Mouse (Mus musculus) heart, embryonic 10.5 days (tissue): ENCODE measurements around the gene Pbld2. TPM values are rescaled to one million over a fixed set of nuclear protein-coding genes. Genes with fewer than 3 reads are reported as not detected.

Source experiments
- DNase-seq: peaks from one replicate; pipeline ENCODE4 v3.0.0-alpha.2; 2017; ENCODE audit warnings: low spot score
- H3K27ac ChIP-seq: fragments of 300-500 bp; sonication (generic); 2 replicates; pipeline ENCODE4 v1.5.1; 2016; ENCODE audit warnings: mild to moderate bottlenecking
- H3K27me3 ChIP-seq: fragments of 300-500 bp; sonication (generic); 2 replicates; pipeline ENCODE4 v1.6.1; 2016; ENCODE audit warnings: mild to moderate bottlenecking; ENCODE audit not compliant: poor library complexity, insufficient read depth, severe bottlenecking
- H3K36me3 ChIP-seq: fragments of 300-500 bp; sonication (generic); 2 replicates; pipeline ENCODE4 v1.6.1; 2016; ENCODE audit warnings: mild to moderate bottlenecking, moderate library complexity
- H3K4me1 ChIP-seq: fragments of 300-500 bp; sonication (generic); 2 replicates; pipeline ENCODE4 v1.6.1; 2016; ENCODE audit warnings: mild to moderate bottlenecking
- H3K4me3 ChIP-seq: fragments of 300-500 bp; sonication (generic); 2 replicates; pipeline ENCODE4 v1.5.1; 2016; ENCODE audit warnings: mild to moderate bottlenecking, moderate library complexity
- H3K9me3 ChIP-seq: fragments of 300-500 bp; sonication (generic); 2 replicates; pipeline ENCODE4 v1.6.1; 2016; ENCODE audit warnings: mild to moderate bottlenecking, moderate library complexity
- WGBS: fragments of 180-500 bp; shearing (Covaris S2); methylation state at CpG from one replicate; pipeline ENCODE4 v1.1.7; 2016; 5-methylcytosine and 5-hydroxymethylcytosine counted together
- polyA plus RNA-seq: library from polyadenylated mRNA; unstranded; fragments of >200 nt; fragmentation: Nextera tagmentation; extraction: Ambion mirVana; gene quantifications from 2 replicates; pipeline ENCODE4 v1.2.1, GENCODE M21; 2016

Gene Pbld2
- 0.27 and 0.77 TPM in 2 replicates for polyA plus RNA-seq

GRCm38 (mm10) chr10:63023749-63024579 lies at the start of gene Pbld2, which contains the start of gene Hnrnph3:
TSS of gene Pbld2 (plus strand) at chr10:63024315.
TSS of gene Hnrnph3 (minus strand) at chr10:63024217.
- under 1% methylated on average over 65 of the region's 69 CpGs for WGBS
- peak within 1 kb of the TSS; percentile 89 for H3K4me3 ChIP-seq
- no peaks in the 10 kb centered on the region for H3K27me3 ChIP-seq
- H3K9me3 ChIP-seq, result no peaks in the 10 kb centered on the region
- no peaks in the 10 kb centered on the region for H3K36me3 ChIP-seq
- H3K27ac ChIP-seq, result peak within 1 kb of the TSS; percentile 100
- peaks cover 14% of the 10 kb centered on the region for H3K4me1 ChIP-seq
- peak; percentile 99 for DNase-seq

DNA sequence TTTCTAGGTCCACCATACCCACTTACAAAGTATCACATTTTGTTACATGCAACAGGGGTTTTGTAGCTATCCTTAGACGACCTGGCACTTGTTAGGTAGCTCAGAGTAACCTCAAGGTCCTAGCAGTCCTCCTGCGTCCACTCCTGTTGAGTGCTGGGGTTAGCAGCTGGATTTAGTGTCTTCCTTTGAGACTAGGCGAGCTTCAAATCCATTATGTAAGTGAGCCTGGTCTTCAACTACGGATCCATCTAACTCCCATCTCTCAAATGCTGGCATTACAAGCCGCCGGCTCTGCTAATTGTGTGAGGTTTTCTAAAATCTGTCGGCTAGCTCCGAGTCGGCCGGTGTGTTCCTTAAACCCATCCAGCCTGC lies 44.5 kb upstream of the Pbld2 start:
- DNase-seq, result no peak
- H3K9me3 ChIP-seq, result no peaks in the 10 kb centered on the region
- peak overlapping the region; percentile 93 for H3K4me3 ChIP-seq
- peaks cover 30% of the 10 kb centered on the region for H3K36me3 ChIP-seq
- peaks cover 9% of the 10 kb centered on the region; the same call in 1 of the 2 replicates for H3K4me1 ChIP-seq
- H3K27me3 ChIP-seq, result no peaks in the 10 kb centered on the region
- 13% methylated on average over 10 of the region's 10 CpGs for WGBS
- H3K27ac ChIP-seq, result peak overlapping the region; percentile 95; the same call in 1 of the 2 replicates

DNA sequence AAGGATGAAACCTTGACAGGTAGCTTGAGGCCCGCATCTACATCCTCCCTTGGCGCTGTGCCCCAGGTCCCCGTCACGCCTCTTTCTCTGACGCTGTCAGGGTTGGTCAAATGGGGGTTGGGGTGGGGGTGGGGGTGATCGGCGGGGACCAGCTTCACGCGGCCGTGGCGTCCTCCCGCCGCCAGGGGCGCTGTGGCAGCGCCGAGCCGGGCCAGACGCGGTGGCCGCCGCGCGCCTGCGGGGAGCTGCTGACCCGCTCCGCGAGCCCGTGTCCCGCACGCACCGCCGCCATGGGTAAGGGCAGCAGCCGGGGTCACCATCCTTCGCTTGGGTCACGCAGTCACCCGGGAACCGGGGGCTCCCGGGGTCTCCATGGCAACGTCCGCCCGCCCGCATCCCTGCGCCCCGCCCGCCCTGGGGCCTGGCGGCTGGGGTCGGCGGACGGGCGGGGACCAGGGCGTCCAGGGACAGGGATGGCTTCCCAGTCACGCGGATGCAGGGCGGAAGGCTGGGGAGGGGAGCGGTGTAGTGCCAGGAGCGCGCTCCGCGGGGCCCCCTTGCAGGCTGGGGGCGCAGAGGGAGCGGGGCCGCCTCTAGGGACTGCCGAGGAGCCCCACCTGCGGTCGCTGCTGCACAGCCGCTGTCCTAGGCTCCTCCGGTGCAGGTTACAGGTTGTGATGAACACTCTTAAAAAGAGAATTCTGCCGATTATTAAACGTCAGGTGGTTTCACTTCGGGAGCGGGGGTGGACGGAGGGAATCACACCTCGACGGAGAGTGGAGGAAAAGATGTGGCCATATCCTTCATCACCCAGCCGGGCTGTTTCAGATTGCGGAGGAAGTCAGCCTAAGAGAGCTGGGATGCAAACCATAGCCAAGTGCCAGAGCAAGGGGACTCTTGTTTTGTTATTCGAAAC lies 43.8 kb upstream of the Pbld2 start, which contains the start of gene Rufy2:
TSS of gene Rufy2 (plus strand) at position 185 of the 916 bp plus-strand sequence.
- Histone ChIP-seq H3K27ac (peak within 1 kb of the TSS; percentile 95), H3K36me3 (peaks cover 31% of the 10 kb centered on the region), H3K27me3 (no peaks in the 10 kb centered on the region), H3K9me3 (no peaks in the 10 kb centered on the region), H3K4me1 (peaks cover 9% of the 10 kb centered on the region; the same call in 1 of the 2 replicates), H3K4me3 (peak within 1 kb of the TSS; percentile 93)
- DNase-seq, result peak; percentile 89
- WGBS, result under 1% methylated on average over 73 of the region's 77 CpGs

- no peak for DNase-seq
- Histone ChIP-seq H3K27me3 (no peaks in the 10 kb centered on the region), H3K4me1 (peaks cover 9% of the 10 kb centered on the region; the same call in 1 of the 2 replicates), H3K27ac (no peak overlapping the region), H3K4me3 (no peak overlapping the region), H3K36me3 (peaks cover 53% of the 10 kb centered on the region), H3K9me3 (no peaks in the 10 kb centered on the region)
- WGBS, result 89% methylated on average over 11 of the region's 11 CpGs
These were observed 40.0 kb upstream of the Pbld2 start for GRCm38 (mm10) chr10:62984072-62984471.

DNA sequence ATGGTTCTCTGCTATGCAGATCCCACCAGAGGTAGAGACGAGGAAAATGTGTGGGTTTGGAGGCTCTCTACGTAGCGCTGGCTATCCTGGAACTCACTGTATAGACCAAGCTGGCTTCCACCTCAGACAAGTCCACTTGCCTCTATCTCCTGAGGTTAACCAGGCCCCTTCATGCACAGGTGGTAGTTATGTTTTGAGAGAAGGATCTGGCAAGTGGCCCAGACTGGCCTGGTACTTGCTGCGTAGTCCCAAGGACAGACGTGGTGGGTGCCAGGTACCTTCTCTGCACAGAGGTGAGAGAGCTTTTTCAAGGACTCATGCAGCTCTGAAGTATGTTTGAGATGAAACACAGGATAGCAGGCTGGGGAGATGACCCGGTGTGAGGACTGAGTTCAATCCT lies 39.6 kb upstream of the Pbld2 start:
- WGBS, result 87% methylated on average over 6 of the region's 6 CpGs
- Histone ChIP-seq H3K27ac (no peak overlapping the region), H3K4me3 (no peak overlapping the region), H3K9me3 (no peaks in the 10 kb centered on the region), H3K27me3 (no peaks in the 10 kb centered on the region), H3K4me1 (peaks cover 9% of the 10 kb centered on the region; the same call in 1 of the 2 replicates), H3K36me3 (peaks cover 57% of the 10 kb centered on the region)
- no peak for DNase-seq

- 25% methylated on average over 3 of the region's 3 CpGs for WGBS
- Histone ChIP-seq H3K4me3 (no peak overlapping the region), H3K4me1 (no peaks in the 10 kb centered on the region), H3K36me3 (peaks cover 83% of the 10 kb centered on the region), H3K27ac (no peak overlapping the region), H3K27me3 (no peaks in the 10 kb centered on the region), H3K9me3 (no peaks in the 10 kb centered on the region)
- DNase-seq, result no peak
These were observed 36.8 kb upstream of the Pbld2 start for GRCm38 (mm10) chr10:62987341-62987740.

- peaks cover 87% of the 10 kb centered on the region for H3K36me3 ChIP-seq
- no peaks in the 10 kb centered on the region for H3K9me3 ChIP-seq
These were observed 33.5 kb upstream of the Pbld2 start for GRCm38 (mm10) chr10:62990636-62991035.

DNA sequence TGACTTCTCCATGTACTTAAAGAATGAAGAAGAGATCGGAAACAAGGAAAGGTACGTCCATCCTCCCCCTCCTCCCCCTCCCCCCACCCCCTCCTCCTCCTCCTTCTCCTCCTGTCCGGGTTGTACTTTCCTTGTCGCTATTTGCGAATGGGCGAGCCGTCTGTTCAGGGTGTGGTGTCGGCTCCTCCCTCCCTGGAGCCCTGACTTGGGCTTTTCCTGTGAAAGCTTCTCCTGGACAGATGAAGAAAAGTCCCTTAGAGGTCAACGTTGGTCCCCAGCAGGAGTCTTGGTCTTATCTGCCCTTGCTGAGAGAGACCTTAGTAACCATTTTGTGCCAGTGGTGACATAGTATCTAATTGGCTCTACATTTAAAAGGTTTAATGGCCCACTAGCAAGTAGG lies 30.1 kb upstream of the Pbld2 start:
- DNase-seq, result no peak
- WGBS, result 73% methylated on average over 8 of the region's 9 CpGs

More at GRCm38 (mm10) chr10:62990636-62991035, 33.5 kb upstream of the Pbld2 start:
- no peak for DNase-seq
- Histone ChIP-seq H3K27me3 (no peaks in the 10 kb centered on the region), H3K4me3 (no peak overlapping the region), H3K4me1 (no peaks in the 10 kb centered on the region), H3K27ac (no peak overlapping the region)
- WGBS, result 96% methylated on average over 15 of the region's 15 CpGs

GRCm38 (mm10) chr10:63000584-63000983 lies 23.5 kb upstream of the Pbld2 start:
- no peak overlapping the region for H3K4me3 ChIP-seq
- DNase-seq, result no peak
- no peaks in the 10 kb centered on the region for H3K4me1 ChIP-seq
- no peaks in the 10 kb centered on the region for H3K27me3 ChIP-seq
- H3K9me3 ChIP-seq, result no peaks in the 10 kb centered on the region
- WGBS, result 71% methylated on average over 9 of the region's 9 CpGs
- peaks cover 92% of the 10 kb centered on the region for H3K36me3 ChIP-seq
- H3K27ac ChIP-seq, result no peak overlapping the region

More for the DNA sequence above, 30.1 kb upstream of the Pbld2 start:
- Histone ChIP-seq H3K27me3 (no peaks in the 10 kb centered on the region), H3K4me1 (no peaks in the 10 kb centered on the region), H3K36me3 (peaks cover 94% of the 10 kb centered on the region), H3K4me3 (no peak overlapping the region), H3K9me3 (no peaks in the 10 kb centered on the region), H3K27ac (no peak overlapping the region)

GRCm38 (mm10) chr10:63003252-63003651 lies 20.9 kb upstream of the Pbld2 start:
- Histone ChIP-seq H3K4me3 (no peak overlapping the region), H3K27me3 (no peaks in the 10 kb centered on the region), H3K27ac (no peak overlapping the region), H3K4me1 (no peaks in the 10 kb centered on the region), H3K9me3 (no peaks in the 10 kb centered on the region), H3K36me3 (peaks cover 93% of the 10 kb centered on the region)
- 69% methylated on average over 9 of the region's 9 CpGs for WGBS
- DNase-seq, result no peak

DNA sequence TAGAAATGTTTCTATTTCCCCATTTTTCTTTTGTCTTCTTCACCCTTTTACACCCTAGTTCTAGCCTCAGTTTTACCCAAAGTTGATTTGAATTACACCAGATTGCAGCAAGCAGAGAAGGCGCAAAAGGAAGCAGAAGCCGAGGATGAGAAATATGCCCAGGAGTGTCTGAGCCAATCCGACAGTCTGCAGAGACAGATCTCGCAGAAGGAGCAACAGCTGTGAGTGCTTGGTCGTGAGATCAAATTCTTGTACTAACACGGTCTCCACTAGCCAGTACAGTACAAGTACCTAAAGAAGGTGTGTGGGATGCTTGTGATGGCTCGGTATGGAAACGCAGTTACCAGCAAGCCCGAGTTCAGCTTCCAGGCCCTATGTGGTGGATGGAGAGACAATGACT lies 19.6 kb upstream of the Pbld2 start:
- Histone ChIP-seq H3K36me3 (peaks cover 93% of the 10 kb centered on the region), H3K9me3 (no peaks in the 10 kb centered on the region), H3K4me3 (no peak overlapping the region), H3K27ac (no peak overlapping the region), H3K27me3 (no peaks in the 10 kb centered on the region), H3K4me1 (no peaks in the 10 kb centered on the region)
- DNase-seq, result no peak
- 88% methylated on average over 9 of the region's 9 CpGs for WGBS

- no peaks in the 10 kb centered on the region for H3K9me3 ChIP-seq
- H3K27me3 ChIP-seq, result no peaks in the 10 kb centered on the region
- no peak for DNase-seq
- 75% methylated on average over 3 of the region's 3 CpGs for WGBS
- H3K36me3 ChIP-seq, result peaks cover 93% of the 10 kb centered on the region
- no peak overlapping the region for H3K4me3 ChIP-seq
- H3K4me1 ChIP-seq, result no peaks in the 10 kb centered on the region
- H3K27ac ChIP-seq, result no peak overlapping the region
These were observed 15.9 kb upstream of the Pbld2 start for GRCm38 (mm10) chr10:63008193-63008592.
